ENCODE assay signal across 8 mouse cellular contexts in the genomic region with DNA sequence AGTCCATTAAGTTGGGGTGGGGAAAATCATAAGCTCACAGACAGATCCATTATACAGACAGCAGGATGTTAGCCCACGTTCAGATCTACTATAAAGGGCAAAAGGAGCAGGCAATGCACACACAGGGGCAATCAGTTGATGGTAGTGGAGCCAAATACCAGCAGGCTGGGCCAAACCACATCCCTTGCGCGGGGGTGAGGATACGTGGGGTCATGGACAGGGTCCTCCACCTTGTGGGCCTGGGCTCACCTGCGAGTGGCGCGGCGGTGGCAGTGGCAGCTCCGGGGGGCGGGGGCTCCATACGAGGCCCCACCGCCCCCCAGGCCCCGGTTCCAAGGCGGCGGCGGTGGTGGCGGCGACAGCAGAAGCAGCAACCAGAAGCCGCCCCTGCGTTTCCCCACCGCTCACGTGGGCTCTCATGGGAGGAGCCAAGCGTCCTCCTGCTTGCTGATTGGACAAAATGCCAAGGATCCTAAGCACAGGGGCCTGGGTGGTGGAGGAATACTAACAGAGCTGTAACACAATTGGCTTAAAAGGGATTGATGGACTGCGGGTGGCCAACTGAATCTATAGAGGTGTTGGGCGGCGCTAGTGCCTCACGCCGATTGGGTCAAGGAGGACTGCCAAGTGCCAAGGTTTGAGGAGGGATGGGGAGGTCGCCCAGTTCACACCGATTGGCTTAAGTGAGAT. TPM values are rescaled to one million over a fixed set of nuclear protein-coding genes. Genes with fewer than 3 reads are reported as not detected.
DNase-seq lines count a peak whose midpoint lies in the region; ATAC-seq lines count a peak whose summit lies in the region.

Gene Elk1, minus strand, starts transcription at position 418 of the 690 bp plus-strand sequence.

- peak; percentile 97 for ATAC-seq in hindbrain, embryonic 16.5 days

- peak within 1 kb of the TSS; percentile 65 for H3K4me3 ChIP-seq in hindbrain, embryonic 16.5 days (ENCODE audit: low read length)
- H3K4me3 ChIP-seq in macrophage (ENCODE audit: inconsistent target): peak within 1 kb of the TSS; percentile 52

- peaks cover 26% of the 10 kb centered on the region for H3K79me2 ChIP-seq in macrophage (ENCODE audit: inconsistent target)

- H3K27ac ChIP-seq in hindbrain, embryonic 16.5 days (ENCODE audit: low read depth, low read length): peak within 1 kb of the TSS; percentile 88
- H3K27ac ChIP-seq in macrophage: 0 out of 2 replicates have a peak within 1 kb of the TSS, but pooled peaks have one; percentile 24

- H3K4me2 ChIP-seq in hindbrain, embryonic 16.5 days (ENCODE audit: low read length): peak within 1 kb of the TSS; percentile 58

- H3K9ac ChIP-seq in hindbrain, embryonic 16.5 days (ENCODE audit: low read depth, low read length): peak within 1 kb of the TSS; percentile 71

- no peaks in the 10 kb centered on the region for H3K27me3 ChIP-seq in hindbrain, embryonic 16.5 days (replicated peaks; ENCODE audit: control insufficient read depth, insufficient read depth, low read length)

- 10% methylated on average over 27 of the region's 30 CpGs for WGBS in hindbrain, embryonic 16.5 days
- 29% methylated on average over 22 of the region's 30 CpGs for WGBS in macrophage (ENCODE audit: missing documents)

- H3K9me3 ChIP-seq in hindbrain, embryonic 16.5 days (ENCODE audit: control insufficient read depth, low read length): no peaks in the 10 kb centered on the region

- DNase-seq in T-cell, adult 2 months (ENCODE audit: low spot score): peak; percentile 84
- peak; percentile 75 to 77 for DNase-seq in cerebellum, postnatal 36 days
- peak; percentile 85 for DNase-seq in gastrocnemius, adult 18-20 months (ENCODE audit: low spot score)
- peak; percentile 67 to 81 for DNase-seq in left cerebral cortex, adult 18-20 months (ENCODE audit: low spot score in 2 of 2)
- DNase-seq in right cerebral cortex, adult 18-20 months: peak; percentile 89
- peak; percentile 11 for DNase-seq in urinary bladder, postnatal 10 days (ENCODE audit: low spot score)

- no peaks in the 10 kb centered on the region for H3K36me3 ChIP-seq in hindbrain, embryonic 16.5 days (ENCODE audit: control insufficient read depth, insufficient read depth, low read length)
- H3K36me3 ChIP-seq in macrophage (ENCODE audit: inconsistent target): no peaks in the 10 kb centered on the region

- peaks cover 6% of the 10 kb centered on the region for H3K4me1 ChIP-seq in hindbrain, embryonic 16.5 days (ENCODE audit: control insufficient read depth, insufficient read depth, low read depth, low read length)

RNA-seq across cellular contexts. Expression of gene Elk1, which starts in this region (rescaled TPM):
- 1 to 10 TPM; 5.7 to 6.1 TPM for total RNA-seq in gastrocnemius, adult 18-20 months (2021)
- polyA plus RNA-seq in hindbrain, embryonic 16.5 days (2015; fragmentation: Nextera tagmentation; extraction: Ambion mirVana): 15.9 and 18.2 TPM in 2 replicates
- 10 to 100 TPM; 49.1 to 58.4 TPM for total RNA-seq in left cerebral cortex, adult 18-20 months (2021)
- 10 to 100 TPM; 13.5 to 61.6 (median 40.1) TPM for total RNA-seq in macrophage (2018; cell fraction: chromatin; rRNA removed)
- 10 to 100 TPM; 13.9 to 17.9 (median 15.9) TPM for total RNA-seq in macrophage (2018; cell fraction: cytosol; rRNA removed)
- 10 to 100 TPM; 22.9 to 72.5 (median 36.2) TPM for total RNA-seq in macrophage (2018; cell fraction: nucleus; rRNA removed)
- 12.2 to 13.0 TPM (median 12.2 TPM) in 3 replicates for polyA plus RNA-seq in macrophage (2018)

Comparison
In these comparisons a context has a peak if more than half of its experiments do, and no peak if none do; other contexts are left out.
1. Peak in every context shown above with its lines: DNase-seq, ATAC-seq, H3K4me3 ChIP-seq and H3K27ac ChIP-seq.
2. RNA of gene Elk1 (total RNA-seq): 49.1 to 58.4 TPM in left cerebral cortex, adult 18-20 months; 5.7 to 6.1 TPM in gastrocnemius, adult 18-20 months; every median in the first group is over 4 times any median in the second.
3. DNase-seq: peak in every context shown above with its lines; median percentile 89 in right cerebral cortex, adult 18-20 months; 85 in gastrocnemius, adult 18-20 months; 84 in T-cell, adult 2 months; 76 in cerebellum, postnatal 36 days; 74 in left cerebral cortex, adult 18-20 months; 11 in urinary bladder, postnatal 10 days.